Mouse (Mus musculus) liver, embryonic 12.5 days (tissue): ENCODE measurements around the gene Ddah1. TPM values are rescaled to one million over a fixed set of nuclear protein-coding genes. Genes with fewer than 3 reads are reported as not detected.
A peak's percentile ranks its signal among the peaks of the same experiment; 100 is the strongest.
"Not testable (repeated sequence)": the region's sequence is repeated elsewhere in the genome, so short reads cannot be mapped to it uniquely, and the experiment has no call there.

Experiments
- ATAC-seq: fragments of 200-750 bp; cut with Nextera tagmentation; 2 replicates; pipeline ENCODE4 v1.8.0; 2017; ENCODE audit warnings: moderate number of reproducible peaks, mild to moderate bottlenecking, moderate library complexity
- H3K27ac ChIP-seq: fragments of 300-500 bp; sonication (generic); 2 replicates; pipeline ENCODE4 v1.5.1; 2016; ENCODE audit warnings: mild to moderate bottlenecking
- H3K27me3 ChIP-seq: fragments of 300-500 bp; sonication (generic); replicated peaks from 2 replicates; pipeline ENCODE4 v1.6.1; 2016; ENCODE audit warnings: mild to moderate bottlenecking, moderate library complexity
- H3K36me3 ChIP-seq: fragments of 300-500 bp; sonication (generic); 2 replicates; pipeline ENCODE4 v1.6.1; 2016; ENCODE audit warnings: mild to moderate bottlenecking, moderate library complexity
- H3K4me1 ChIP-seq: fragments of 300-500 bp; sonication (generic); 2 replicates; pipeline ENCODE4 v1.6.1; 2016
- H3K4me2 ChIP-seq: fragments of 300-500 bp; sonication (generic); 2 replicates; pipeline ENCODE4 v1.6.1; 2016; ENCODE audit warnings: mild to moderate bottlenecking, moderate library complexity
- H3K4me3 ChIP-seq: fragments of 300-500 bp; sonication (generic); 2 replicates; pipeline ENCODE4 v1.5.1; 2016; ENCODE audit warnings: mild to moderate bottlenecking, moderate library complexity
- H3K9ac ChIP-seq: fragments of 300-500 bp; sonication (generic); 2 replicates; pipeline ENCODE4 v1.6.1; 2016; ENCODE audit warnings: mild to moderate bottlenecking, moderate library complexity
- H3K9me3 ChIP-seq: fragments of 300-500 bp; sonication (generic); replicated peaks from 2 replicates; pipeline ENCODE4 v1.6.1; 2016; ENCODE audit warnings: mild to moderate bottlenecking, moderate library complexity
- WGBS: fragments of 180-500 bp; shearing (Covaris S2); methylation state at CpG from one replicate; pipeline ENCODE4 v1.1.7; 2016; ENCODE audit not compliant: insufficient replicate concordance; 5-methylcytosine and 5-hydroxymethylcytosine counted together
- polyA plus RNA-seq: library from polyadenylated mRNA; unstranded; fragments of >200 nt; fragmentation: Nextera tagmentation; extraction: Ambion mirVana; gene quantifications from 2 replicates; pipeline ENCODE4 v1.2.1, GENCODE M21; 2016

Gene Ddah1
- polyA plus RNA-seq, 1 experiment from 2014 or later: 36.4 TPM

DNA sequence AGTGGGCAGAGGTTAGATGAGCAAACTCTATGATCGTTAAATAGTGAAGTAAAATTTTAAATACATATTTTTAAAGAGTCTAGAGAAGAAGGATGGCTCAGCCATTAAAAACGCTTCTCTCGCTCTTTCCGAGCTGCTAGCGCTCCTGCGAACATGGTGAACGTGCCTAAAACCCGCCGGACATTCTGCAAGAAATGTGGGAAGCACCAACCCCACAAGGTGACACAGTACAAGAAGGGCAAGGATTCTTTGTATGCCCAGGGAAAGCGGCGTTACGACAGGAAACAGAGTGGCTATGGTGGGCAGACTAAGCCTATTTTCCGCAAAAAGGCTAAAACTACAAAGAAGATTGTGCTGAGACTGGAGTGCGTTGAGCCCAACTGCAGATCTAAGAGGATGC is 120.4 kb downstream of the Ddah1 start:
- not testable (repeated sequence) for H3K4me1 ChIP-seq, ATAC-seq, H3K9ac ChIP-seq, H3K27ac ChIP-seq, H3K4me3 ChIP-seq, H3K27me3 ChIP-seq, H3K4me2 ChIP-seq, H3K36me3 ChIP-seq, H3K9me3 ChIP-seq
- 88% methylated on average over 14 of the region's 14 CpGs for WGBS

DNA sequence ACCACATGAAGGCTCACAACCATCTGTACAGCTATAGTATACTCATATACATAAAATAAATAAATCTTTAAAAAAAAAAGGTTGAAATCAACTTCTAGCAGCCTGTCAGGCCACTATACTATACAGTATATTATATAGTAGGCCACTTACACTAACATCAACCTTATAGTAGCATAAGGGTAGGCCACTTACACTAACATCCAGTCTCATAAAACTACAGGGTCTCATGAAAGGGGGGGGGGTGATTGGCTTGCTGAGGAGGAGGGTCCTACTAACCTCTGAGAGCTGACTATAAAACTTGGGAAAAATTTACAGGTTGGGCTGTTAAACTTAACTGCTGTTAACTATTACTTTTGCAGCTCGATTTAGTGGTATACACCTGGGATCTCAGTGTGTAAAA is 121.9 kb downstream of the Ddah1 start:
- H3K27me3 ChIP-seq: no peaks in the 10 kb centered on the region
- H3K4me2 ChIP-seq: no peak overlapping the region
- no peaks in the 10 kb centered on the region for H3K9me3 ChIP-seq
- no peak overlapping the region for H3K4me3 ChIP-seq
- 59% methylated on average over 1 of the region's 1 CpGs for WGBS
- no peaks in the 10 kb centered on the region for H3K36me3 ChIP-seq
- H3K4me1 ChIP-seq: no peaks in the 10 kb centered on the region
- H3K27ac ChIP-seq: no peak overlapping the region
- no peak overlapping the region for H3K9ac ChIP-seq
- no peak for ATAC-seq

DNA sequence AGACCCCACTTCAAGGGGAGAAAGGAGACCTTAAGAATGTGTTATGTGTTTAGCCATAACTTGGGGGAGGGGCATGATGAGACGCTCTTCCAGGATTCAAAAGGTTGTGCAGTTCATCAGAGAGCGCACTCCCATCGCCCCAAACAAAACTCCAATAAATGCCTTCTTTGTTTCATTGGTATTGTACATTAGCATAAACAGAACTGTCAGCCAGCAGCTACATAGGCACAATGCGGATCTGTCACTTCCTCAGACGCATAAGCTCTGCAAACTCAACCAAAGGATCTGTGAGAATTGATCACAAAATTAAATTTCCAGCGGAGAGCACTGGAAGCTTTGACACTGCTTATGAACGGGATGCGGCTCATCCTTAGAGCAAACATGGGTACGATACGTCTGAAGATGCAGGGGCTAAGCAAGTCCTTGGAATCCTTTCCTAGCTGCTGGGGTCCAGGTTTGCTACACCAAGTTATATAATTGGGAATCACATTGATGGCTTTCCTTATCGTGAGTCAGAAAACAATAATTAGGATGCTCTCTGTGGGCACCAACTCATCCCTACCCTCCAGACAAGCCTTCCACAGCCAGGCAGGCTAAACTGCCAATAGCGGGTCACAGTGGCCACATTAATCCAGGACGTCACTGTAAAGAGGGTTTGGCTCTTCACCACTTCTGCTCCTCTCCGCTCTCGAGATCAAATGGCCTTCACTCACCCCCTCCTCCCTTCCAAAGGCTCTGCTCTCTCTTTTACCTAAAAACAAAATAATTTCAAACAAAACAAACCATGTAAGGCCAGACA is 123.8 kb downstream of the Ddah1 start:
- H3K9me3 ChIP-seq: no peaks in the 10 kb centered on the region
- H3K4me1 ChIP-seq: no peaks in the 10 kb centered on the region
- H3K27me3 ChIP-seq: no peaks in the 10 kb centered on the region
- no peak overlapping the region for H3K4me3 ChIP-seq
- 79% methylated on average over 15 of the region's 15 CpGs for WGBS
- H3K4me2 ChIP-seq: no peak overlapping the region
- no peak overlapping the region for H3K27ac ChIP-seq
- no peak overlapping the region for H3K9ac ChIP-seq
- no peaks in the 10 kb centered on the region for H3K36me3 ChIP-seq
- ATAC-seq: no peak

DNA sequence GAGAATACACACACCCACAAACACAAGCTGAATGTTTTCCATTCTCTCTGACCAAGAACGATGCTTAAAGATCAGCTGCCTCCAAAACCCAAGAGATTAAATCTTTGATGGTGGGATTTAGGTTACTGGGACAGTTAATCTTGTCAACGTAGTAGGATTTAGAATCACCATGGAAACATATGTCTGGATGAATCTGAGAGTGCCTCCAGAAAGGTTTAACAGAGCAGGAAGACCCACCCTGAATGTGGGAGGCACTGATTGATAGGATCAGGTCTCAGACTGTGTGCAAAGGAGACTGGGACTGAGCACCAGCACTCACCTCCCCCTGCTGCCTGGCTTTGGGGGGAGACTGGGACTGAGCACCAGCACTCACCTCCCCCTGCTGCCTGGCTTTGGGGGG is 124.8 kb downstream of the Ddah1 start:
- H3K27ac ChIP-seq: no peak overlapping the region
- no peak for ATAC-seq
- H3K4me3 ChIP-seq: no peak overlapping the region
- no peak overlapping the region for H3K9ac ChIP-seq
- no peaks in the 10 kb centered on the region for H3K27me3 ChIP-seq
- H3K9me3 ChIP-seq: no peaks in the 10 kb centered on the region
- no peaks in the 10 kb centered on the region for H3K4me1 ChIP-seq
- H3K36me3 ChIP-seq: no peaks in the 10 kb centered on the region
- no peak overlapping the region for H3K4me2 ChIP-seq
- WGBS: 42% methylated on average over 2 of the region's 2 CpGs

DNA sequence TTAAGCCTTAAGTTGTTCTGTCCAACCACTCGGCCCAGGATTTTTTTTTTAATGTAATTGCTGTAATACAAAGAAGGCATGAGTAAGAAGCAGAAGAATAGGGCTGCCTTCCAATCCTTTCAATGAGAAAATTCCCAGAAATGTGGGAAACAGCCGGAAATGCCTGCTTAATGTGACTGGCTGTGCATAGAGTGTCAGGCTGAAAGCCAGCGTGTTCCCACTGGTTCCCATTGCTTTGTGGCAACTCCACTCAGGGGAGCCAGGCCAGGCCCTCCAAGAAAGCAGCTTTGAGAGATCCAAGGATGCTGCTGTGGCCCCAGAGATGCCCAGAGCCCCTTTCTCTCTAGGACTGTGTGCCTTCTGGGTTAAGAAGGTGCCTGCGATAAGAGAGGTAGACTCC is 126.9 kb downstream of the Ddah1 start:
- H3K27me3 ChIP-seq: no peaks in the 10 kb centered on the region
- no peak overlapping the region for H3K9ac ChIP-seq
- H3K4me1 ChIP-seq: no peaks in the 10 kb centered on the region
- ATAC-seq: no peak
- H3K9me3 ChIP-seq: no peaks in the 10 kb centered on the region
- no peak overlapping the region for H3K4me2 ChIP-seq
- 61% methylated on average over 4 of the region's 4 CpGs for WGBS
- 0 out of 2 replicates have a peak overlapping the region, but pooled peaks have one; percentile 26 for H3K27ac ChIP-seq
- no peak overlapping the region for H3K4me3 ChIP-seq
- H3K36me3 ChIP-seq: peaks cover 7% of the 10 kb centered on the region; the same call in 1 of the 2 replicates

DNA sequence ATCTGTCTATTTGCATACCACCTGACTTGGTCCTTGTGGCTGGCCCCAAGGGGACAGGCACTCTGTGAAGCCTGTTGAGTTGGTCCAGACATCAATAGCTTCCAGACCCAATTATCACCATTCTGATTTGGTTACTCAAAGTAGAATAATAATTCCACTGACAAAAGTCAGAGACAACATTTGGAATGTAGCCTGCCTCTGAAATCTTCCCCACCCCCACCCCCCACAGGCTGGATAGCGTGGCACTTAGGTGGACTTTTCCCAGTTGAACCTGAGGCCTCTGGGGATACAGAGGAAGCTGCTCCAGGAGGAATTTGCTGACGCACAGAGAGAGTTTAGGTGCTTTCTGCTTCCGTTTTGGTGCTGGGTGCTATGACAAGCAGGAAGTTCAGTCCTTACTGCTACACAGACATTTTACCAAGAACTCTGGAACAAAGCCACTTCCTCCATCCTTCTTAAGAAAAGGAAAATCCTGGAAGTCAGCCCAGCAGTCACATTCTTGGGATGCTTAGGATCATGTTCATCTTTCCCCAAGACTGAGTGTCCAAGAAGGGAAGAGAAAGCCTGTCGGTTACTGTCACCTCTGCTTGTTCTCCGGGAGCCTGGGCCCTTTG is 127.5 kb downstream of the Ddah1 start:
- Histone ChIP-seq H3K9me3 (no peaks in the 10 kb centered on the region), H3K27ac (0 out of 2 replicates have a peak overlapping the region, but pooled peaks have one; percentile 26), H3K4me2 (no peak overlapping the region), H3K4me3 (no peak overlapping the region), H3K4me1 (no peaks in the 10 kb centered on the region), H3K36me3 (peaks cover 8% of the 10 kb centered on the region; the same call in 1 of the 2 replicates), H3K9ac (no peak overlapping the region), H3K27me3 (no peaks in the 10 kb centered on the region)
- 57% methylated on average over 5 of the region's 5 CpGs for WGBS
- ATAC-seq: 0 out of 2 replicates have a peak, but pooled peaks have one; percentile 27

DNA sequence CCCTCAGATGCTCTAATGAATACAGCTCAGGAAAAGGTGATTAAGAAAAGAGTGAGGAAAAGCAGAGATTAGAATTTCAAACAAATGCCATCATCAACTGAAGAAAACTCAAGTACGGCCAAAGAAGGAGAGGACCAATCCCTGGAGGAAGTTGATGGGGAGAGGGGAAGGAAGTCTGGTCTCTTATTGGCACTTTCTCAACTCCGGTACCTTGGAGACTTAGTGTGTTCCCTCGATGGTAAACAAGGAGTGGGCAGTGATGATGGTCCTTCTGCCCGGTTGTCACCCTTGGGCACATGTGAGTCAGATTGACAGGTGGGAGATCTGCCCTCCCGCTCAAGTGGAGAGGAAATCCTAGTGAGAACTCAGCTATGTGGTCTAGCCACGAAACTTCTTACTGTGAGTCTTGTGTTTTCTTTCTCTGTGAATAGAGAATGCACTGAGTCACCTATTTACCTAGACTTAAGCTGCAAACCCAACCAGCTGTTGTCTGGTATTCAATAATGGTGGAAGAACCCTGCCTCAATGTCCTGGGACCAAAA is 129.0 kb downstream of the Ddah1 start:
- Histone ChIP-seq H3K27me3 (no peaks in the 10 kb centered on the region), H3K36me3 (peaks cover 8% of the 10 kb centered on the region; the same call in 1 of the 2 replicates), H3K4me2 (no peak overlapping the region), H3K4me1 (no peaks in the 10 kb centered on the region), H3K4me3 (no peak overlapping the region), H3K9ac (no peak overlapping the region), H3K9me3 (no peaks in the 10 kb centered on the region), H3K27ac (no peak overlapping the region)
- no peak for ATAC-seq
- 38% methylated on average over 6 of the region's 6 CpGs for WGBS

DNA sequence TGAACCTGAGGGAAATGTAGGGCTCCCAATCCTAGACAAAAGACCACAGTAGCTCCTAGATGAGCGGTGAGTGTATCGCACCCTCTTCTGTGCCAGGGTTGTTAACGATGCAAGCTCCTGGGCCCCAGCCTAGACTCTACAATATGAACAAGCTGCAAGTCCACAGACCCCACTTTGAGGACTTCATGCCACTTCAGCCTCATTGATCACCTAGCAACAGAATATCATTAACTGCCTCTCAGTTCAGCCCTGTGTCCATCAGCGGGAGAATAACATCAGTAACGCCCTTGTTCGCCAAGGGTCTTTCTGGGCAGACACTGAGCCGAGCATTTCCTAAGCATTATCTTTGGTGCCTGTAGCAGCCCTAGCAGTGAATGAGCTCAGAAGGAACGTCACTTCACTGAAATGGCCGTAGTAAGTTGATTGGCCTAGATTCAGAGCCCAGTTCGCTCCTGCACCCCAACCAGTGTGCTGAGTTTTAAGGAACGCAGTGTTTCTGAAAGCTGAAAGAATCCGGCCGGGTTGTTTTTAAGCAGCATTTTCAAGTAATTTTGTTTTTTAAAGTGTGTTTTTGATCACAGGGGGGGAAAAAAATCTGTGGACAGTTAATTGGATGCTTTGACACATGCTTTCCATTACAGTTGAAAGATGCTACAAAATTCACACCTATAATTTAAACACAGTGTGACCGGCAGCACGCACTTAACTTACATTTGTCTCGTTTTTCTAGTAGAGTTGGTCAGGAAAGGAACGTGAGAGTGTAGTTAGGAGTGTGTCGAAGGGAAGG is 132.1 kb downstream of the Ddah1 start:
- no peaks in the 10 kb centered on the region for H3K27me3 ChIP-seq
- peaks cover 8% of the 10 kb centered on the region; the same call in 1 of the 2 replicates for H3K36me3 ChIP-seq
- no peaks in the 10 kb centered on the region for H3K9me3 ChIP-seq
- no peak for ATAC-seq
- no peak overlapping the region for H3K4me2 ChIP-seq
- H3K27ac ChIP-seq: no peak overlapping the region
- 83% methylated on average over 18 of the region's 18 CpGs for WGBS
- H3K9ac ChIP-seq: no peak overlapping the region
- H3K4me1 ChIP-seq: no peaks in the 10 kb centered on the region
- H3K4me3 ChIP-seq: no peak overlapping the region

DNA sequence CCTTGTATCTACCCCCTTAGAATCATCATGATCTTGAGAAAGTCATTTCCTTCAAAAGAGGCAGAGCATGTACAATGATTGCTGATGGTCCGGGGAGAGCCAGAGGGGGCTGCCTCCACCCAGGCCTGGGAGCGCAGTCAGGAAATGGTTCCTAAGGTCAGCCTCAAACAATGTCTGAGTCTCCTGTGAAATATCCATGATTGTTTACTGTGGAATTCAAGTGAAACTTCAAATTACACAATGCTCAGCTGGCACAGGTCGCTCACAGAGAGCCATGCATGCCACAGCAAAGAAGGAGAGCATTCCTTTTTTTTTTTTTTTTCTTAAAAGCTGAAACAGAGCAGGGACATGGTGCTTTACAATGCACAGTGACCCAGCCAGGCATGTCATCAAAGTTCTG is 134.0 kb downstream of the Ddah1 start:
- 60% methylated on average over 3 of the region's 3 CpGs for WGBS
- ATAC-seq: no peak
- Histone ChIP-seq H3K4me1 (no peaks in the 10 kb centered on the region), H3K9me3 (no peaks in the 10 kb centered on the region), H3K27me3 (no peaks in the 10 kb centered on the region), H3K4me3 (no peak overlapping the region), H3K4me2 (no peak overlapping the region), H3K27ac (no peak overlapping the region), H3K36me3 (peaks cover 8% of the 10 kb centered on the region; the same call in 1 of the 2 replicates), H3K9ac (no peak overlapping the region)

DNA sequence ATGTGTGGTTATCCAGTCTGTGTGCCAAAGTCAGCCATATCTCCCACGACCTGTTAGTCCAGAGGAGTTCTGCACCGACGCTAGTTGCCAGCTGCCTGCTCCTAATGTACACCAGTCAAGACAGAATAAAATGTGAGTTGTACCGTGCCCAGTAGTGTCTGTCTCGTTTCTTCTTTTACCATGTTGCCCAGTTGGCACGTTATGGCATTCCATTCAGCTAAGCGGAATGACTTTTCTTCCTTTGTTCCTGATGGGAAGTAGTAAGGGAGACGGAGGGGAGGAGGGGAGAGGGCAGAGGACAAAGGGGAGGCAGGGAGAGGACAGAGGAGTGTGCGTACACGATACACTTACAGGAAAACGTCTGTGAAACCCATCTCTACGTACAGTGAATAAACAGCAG is 135.7 kb downstream of the Ddah1 start:
- no peak overlapping the region for H3K9ac ChIP-seq
- H3K4me3 ChIP-seq: no peak overlapping the region
- 76% methylated on average over 12 of the region's 12 CpGs for WGBS

DNA sequence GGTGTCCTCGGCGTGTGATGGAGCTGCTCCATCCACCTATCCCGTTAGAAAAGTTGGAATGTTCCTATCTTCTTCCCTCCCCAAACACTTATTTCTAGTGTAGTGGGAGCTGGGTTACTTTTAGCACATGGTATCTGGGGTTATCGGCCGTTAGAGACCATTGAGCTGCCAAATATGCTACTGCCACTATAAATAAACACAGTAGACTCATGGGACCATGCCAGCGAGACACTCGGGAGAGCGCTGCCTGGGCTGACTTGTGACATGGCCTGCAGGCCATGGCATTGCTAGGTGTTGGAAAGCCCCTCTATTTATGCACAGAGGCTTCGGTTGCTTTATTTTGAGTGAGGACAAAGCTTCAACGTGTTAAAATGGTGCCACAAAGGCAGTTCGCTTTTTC is 139.3 kb downstream of the Ddah1 start:
- no peak for ATAC-seq
- Histone ChIP-seq H3K27ac (no peak overlapping the region), H3K36me3 (no peaks in the 10 kb centered on the region), H3K4me3 (no peak overlapping the region), H3K27me3 (no peaks in the 10 kb centered on the region), H3K9ac (no peak overlapping the region), H3K4me2 (no peak overlapping the region), H3K9me3 (no peaks in the 10 kb centered on the region), H3K4me1 (no peaks in the 10 kb centered on the region)
- WGBS: 70% methylated on average over 11 of the region's 11 CpGs

More for the DNA sequence above, 135.7 kb downstream of the Ddah1 start:
- no peak overlapping the region for H3K27ac ChIP-seq
- no peak for ATAC-seq
- H3K27me3 ChIP-seq: no peaks in the 10 kb centered on the region
- no peaks in the 10 kb centered on the region for H3K9me3 ChIP-seq
- H3K4me2 ChIP-seq: no peak overlapping the region
- peaks cover 8% of the 10 kb centered on the region; the same call in 1 of the 2 replicates for H3K36me3 ChIP-seq
- H3K4me1 ChIP-seq: no peaks in the 10 kb centered on the region

DNA sequence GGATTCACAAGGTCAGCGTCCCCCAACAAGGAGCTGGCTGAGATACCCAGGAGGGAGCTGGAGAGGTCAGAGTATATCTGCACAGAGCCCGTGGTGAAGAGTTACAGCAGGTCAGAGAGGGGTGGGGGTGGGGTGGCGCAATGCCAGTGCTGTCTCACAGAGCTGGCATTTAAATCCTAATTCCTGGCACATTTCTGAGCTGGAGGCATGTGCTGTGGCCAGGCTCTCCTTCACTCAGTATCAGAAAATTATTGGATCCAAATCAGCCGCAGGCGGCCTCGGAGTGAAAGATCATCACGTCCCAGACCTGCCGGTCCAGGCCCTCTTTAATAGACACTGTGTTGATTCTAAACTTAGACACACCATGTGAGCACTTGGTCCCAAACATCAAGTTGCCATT is 141.4 kb downstream of the Ddah1 start:
- Histone ChIP-seq H3K9ac (no peak overlapping the region), H3K27ac (no peak overlapping the region), H3K4me1 (no peaks in the 10 kb centered on the region), H3K9me3 (no peaks in the 10 kb centered on the region), H3K27me3 (no peaks in the 10 kb centered on the region), H3K4me2 (no peak overlapping the region), H3K36me3 (no peaks in the 10 kb centered on the region), H3K4me3 (no peak overlapping the region)
- WGBS: 80% methylated on average over 8 of the region's 8 CpGs
- no peak for ATAC-seq
